Mouse (Mus musculus): ENCODE measurements around the gene Klhl21. TPM values are rescaled to one million over a fixed set of nuclear protein-coding genes. Genes with fewer than 3 reads are reported as not detected.

Gene Klhl21
- polyA plus RNA-seq, 1 experiment from 2014 or later, result 5.7 TPM

- Histone ChIP-seq H3K4me3 (replicated peaks) (peak within 1 kb of the TSS; percentile 98), H3K27ac (replicated peaks) (peak within 1 kb of the TSS; percentile 88), H3K36me3 (peaks cover 14% of the 10 kb centered on the region), H3K9ac (replicated peaks) (peak within 1 kb of the TSS; percentile 90), H3K4me2 (peak within 1 kb of the TSS; percentile 90), H3K4me1 (peaks cover 30% of the 10 kb centered on the region), H3K9me3 (replicated peaks) (no peaks in the 10 kb centered on the region), H3K27me3 (replicated peaks) (no peaks in the 10 kb centered on the region)
- peak; percentile 96 for ATAC-seq (ENCODE audit: low FRiP score)
- WGBS, result under 1% methylated on average over 80 of the region's 94 CpGs
Measured at GRCm38 (mm10) chr4:151996173-151996950, 12.2 kb upstream of the Klhl21 start, which contains the start of gene Phf13. TSS of gene Phf13 (minus strand) at chr4:151996258.

GRCm38 (mm10) chr4:151996951-151997222 is 11.7 kb upstream of the Klhl21 start:
- Histone ChIP-seq H3K4me3 (replicated peaks) (peak overlapping the region; percentile 98), H3K4me1 (peaks cover 30% of the 10 kb centered on the region), H3K9me3 (replicated peaks) (no peaks in the 10 kb centered on the region), H3K9ac (replicated peaks) (peak overlapping the region; percentile 66), H3K27ac (replicated peaks) (peak overlapping the region; percentile 88), H3K36me3 (peaks cover 8% of the 10 kb centered on the region), H3K27me3 (replicated peaks) (no peaks in the 10 kb centered on the region), H3K4me2 (peak overlapping the region; percentile 67)
- ATAC-seq (ENCODE audit: low FRiP score), result no peak
- 4% methylated on average over 13 of the region's 13 CpGs for WGBS

- 85% methylated on average over 3 of the region's 3 CpGs for WGBS
- Histone ChIP-seq H3K27me3 (replicated peaks) (no peaks in the 10 kb centered on the region), H3K4me2 (peak overlapping the region; percentile 67), H3K4me1 (peaks cover 30% of the 10 kb centered on the region), H3K9ac (replicated peaks) (peak overlapping the region; percentile 66), H3K36me3 (peaks cover under 1% of the 10 kb centered on the region), H3K9me3 (replicated peaks) (no peaks in the 10 kb centered on the region), H3K27ac (replicated peaks) (no peak overlapping the region), H3K4me3 (replicated peaks) (peak overlapping the region; percentile 98; the same call in 1 of the 2 replicates)
- no peak for ATAC-seq (ENCODE audit: low FRiP score)
Measured at GRCm38 (mm10) chr4:151997701-151998100, 10.9 kb upstream of the Klhl21 start.

GRCm38 (mm10) chr4:151999481-151999880 is 9.1 kb upstream of the Klhl21 start:
- WGBS, result 63% methylated on average over 3 of the region's 3 CpGs
- Histone ChIP-seq H3K4me3 (replicated peaks) (no peak overlapping the region), H3K36me3 (no peaks in the 10 kb centered on the region), H3K9ac (replicated peaks) (no peak overlapping the region), H3K27me3 (replicated peaks) (no peaks in the 10 kb centered on the region), H3K9me3 (replicated peaks) (no peaks in the 10 kb centered on the region), H3K4me1 (peaks cover 15% of the 10 kb centered on the region), H3K4me2 (no peak overlapping the region), H3K27ac (replicated peaks) (no peak overlapping the region)
- ATAC-seq (ENCODE audit: low FRiP score), result no peak

- no peak overlapping the region for H3K27ac ChIP-seq (replicated peaks)
- no peak overlapping the region for H3K4me3 ChIP-seq (replicated peaks)
- H3K27me3 ChIP-seq (replicated peaks), result no peaks in the 10 kb centered on the region
- H3K4me1 ChIP-seq, result peaks cover 11% of the 10 kb centered on the region
- no peak overlapping the region for H3K9ac ChIP-seq (replicated peaks)
- H3K4me2 ChIP-seq, result no peak overlapping the region
- ATAC-seq (ENCODE audit: low FRiP score), result no peak
- H3K36me3 ChIP-seq, result no peaks in the 10 kb centered on the region
- 52% methylated on average over 4 of the region's 4 CpGs for WGBS
- H3K9me3 ChIP-seq (replicated peaks), result no peaks in the 10 kb centered on the region
Measured at GRCm38 (mm10) chr4:152000906-152001305, 7.7 kb upstream of the Klhl21 start.

GRCm38 (mm10) chr4:152001335-152001734 is 7.3 kb upstream of the Klhl21 start:
- 68% methylated on average over 4 of the region's 4 CpGs for WGBS

GRCm38 (mm10) chr4:152002063-152002462 is 6.5 kb upstream of the Klhl21 start:
- Histone ChIP-seq H3K27ac (replicated peaks) (no peak overlapping the region), H3K4me3 (replicated peaks) (no peak overlapping the region), H3K9me3 (replicated peaks) (no peaks in the 10 kb centered on the region), H3K9ac (replicated peaks) (no peak overlapping the region), H3K4me2 (no peak overlapping the region), H3K27me3 (replicated peaks) (peaks cover 9% of the 10 kb centered on the region), H3K36me3 (no peaks in the 10 kb centered on the region), H3K4me1 (peaks cover 8% of the 10 kb centered on the region)
- WGBS, result 94% methylated on average over 3 of the region's 3 CpGs
- no peak for ATAC-seq (ENCODE audit: low FRiP score)

More at GRCm38 (mm10) chr4:152001335-152001734, 7.3 kb upstream of the Klhl21 start:
- H3K27me3 ChIP-seq (replicated peaks), result peaks cover 2% of the 10 kb centered on the region
- no peak overlapping the region for H3K4me3 ChIP-seq (replicated peaks)
- H3K9me3 ChIP-seq (replicated peaks), result no peaks in the 10 kb centered on the region
- no peak overlapping the region for H3K4me2 ChIP-seq
- H3K9ac ChIP-seq (replicated peaks), result no peak overlapping the region
- no peak overlapping the region for H3K27ac ChIP-seq (replicated peaks)
- ATAC-seq (ENCODE audit: low FRiP score), result no peak
- H3K36me3 ChIP-seq, result no peaks in the 10 kb centered on the region
- peaks cover 11% of the 10 kb centered on the region for H3K4me1 ChIP-seq

- H3K27me3 ChIP-seq (replicated peaks), result peaks cover 29% of the 10 kb centered on the region
- no peak overlapping the region for H3K4me2 ChIP-seq
- H3K36me3 ChIP-seq, result no peaks in the 10 kb centered on the region
- H3K9me3 ChIP-seq (replicated peaks), result no peaks in the 10 kb centered on the region
- H3K4me3 ChIP-seq (replicated peaks), result no peak overlapping the region
- no peak overlapping the region for H3K9ac ChIP-seq (replicated peaks)
- peaks cover 32% of the 10 kb centered on the region for H3K4me1 ChIP-seq
- 85% methylated on average over 6 of the region's 6 CpGs for WGBS
- H3K27ac ChIP-seq (replicated peaks), result no peak overlapping the region
- no peak for ATAC-seq (ENCODE audit: low FRiP score)
Measured at GRCm38 (mm10) chr4:152006137-152006536, 2.5 kb upstream of the Klhl21 start.

- Histone ChIP-seq H3K9me3 (replicated peaks) (no peaks in the 10 kb centered on the region), H3K27me3 (replicated peaks) (peaks cover 34% of the 10 kb centered on the region)
- WGBS, result 19% methylated on average over 3 of the region's 3 CpGs
Measured at GRCm38 (mm10) chr4:152006812-152007211, 1.8 kb upstream of the Klhl21 start.

GRCm38 (mm10) chr4:152007481-152008147 is 989 bp upstream of the Klhl21 start:
- WGBS, result 8% methylated on average over 8 of the region's 8 CpGs
- peaks cover 7% of the 10 kb centered on the region for H3K36me3 ChIP-seq
- H3K4me3 ChIP-seq (replicated peaks), result peak overlapping the region; percentile 85
- no peak for ATAC-seq (ENCODE audit: low FRiP score)
- 0 out of 2 replicates have a peak overlapping the region, but pooled peaks have one; percentile 66 for H3K9ac ChIP-seq (replicated peaks)
- H3K4me2 ChIP-seq, result peak overlapping the region; percentile 100
- peaks cover 42% of the 10 kb centered on the region for H3K4me1 ChIP-seq
- H3K9me3 ChIP-seq (replicated peaks), result no peaks in the 10 kb centered on the region
- H3K27me3 ChIP-seq (replicated peaks), result peaks cover 34% of the 10 kb centered on the region
- H3K27ac ChIP-seq (replicated peaks), result peak overlapping the region; percentile 87

More at GRCm38 (mm10) chr4:152006812-152007211, 1.8 kb upstream of the Klhl21 start:
- ATAC-seq (ENCODE audit: low FRiP score), result no peak
- H3K9ac ChIP-seq (replicated peaks), result no peak overlapping the region
- H3K4me3 ChIP-seq (replicated peaks), result no peak overlapping the region
- H3K4me2 ChIP-seq, result no peak overlapping the region
- H3K4me1 ChIP-seq, result peaks cover 39% of the 10 kb centered on the region
- no peak overlapping the region for H3K27ac ChIP-seq (replicated peaks)
- no peaks in the 10 kb centered on the region for H3K36me3 ChIP-seq

- under 1% methylated on average over 14 of the region's 14 CpGs for WGBS
- Histone ChIP-seq H3K9ac (replicated peaks) (peak overlapping the region; percentile 66), H3K4me3 (replicated peaks) (peak overlapping the region; percentile 85), H3K4me2 (peak overlapping the region; percentile 100), H3K9me3 (replicated peaks) (no peaks in the 10 kb centered on the region), H3K36me3 (peaks cover 7% of the 10 kb centered on the region), H3K4me1 (peaks cover 42% of the 10 kb centered on the region), H3K27ac (replicated peaks) (peak overlapping the region; percentile 87), H3K27me3 (replicated peaks) (peaks cover 34% of the 10 kb centered on the region)
- 0 out of 2 replicates have a peak, but pooled peaks have one; percentile 14 for ATAC-seq (ENCODE audit: low FRiP score)
Measured at GRCm38 (mm10) chr4:152008148-152008500, 479 bp upstream of the Klhl21 start.
